Mouse (Mus musculus) retina, embryonic 14.5 days (tissue): ENCODE measurements at regions not wholly inside any gene's neighbourhood (a gene's known extent, or its start where the extent isn't known, plus 50 kb on each side); places are given as distances from the start of the nearest gene placed in this dataset.
"Not testable (repeated sequence)": the region's sequence is repeated elsewhere in the genome, so short reads cannot be mapped to it uniquely, and the experiment has no call there.

Experiments
- DNase-seq: peaks from one replicate; pipeline ENCODE4 v3.0.0-alpha.2; 2015; ENCODE audit warnings: low spot score

DNA sequence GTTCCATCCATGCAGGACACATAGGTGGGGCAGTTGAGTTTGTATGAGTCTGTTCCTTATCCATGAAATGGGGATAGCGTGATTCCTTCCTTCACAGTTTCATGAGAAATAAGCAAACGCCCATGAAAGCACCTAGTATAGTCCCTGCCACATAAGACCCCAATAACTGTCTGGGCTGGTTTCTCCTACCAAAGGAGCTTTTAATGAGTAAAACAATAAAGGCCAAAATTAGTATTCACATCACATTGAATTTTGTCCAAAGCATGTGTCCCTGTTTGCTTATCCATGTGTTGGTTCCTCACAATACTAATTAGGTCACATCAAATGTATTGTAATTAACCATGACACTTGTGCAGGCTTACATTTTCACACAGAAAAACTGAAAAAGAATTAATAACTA, 221.3 kb downstream of the Prdm13 start:
- DNase-seq = peak; percentile 34

DNA sequence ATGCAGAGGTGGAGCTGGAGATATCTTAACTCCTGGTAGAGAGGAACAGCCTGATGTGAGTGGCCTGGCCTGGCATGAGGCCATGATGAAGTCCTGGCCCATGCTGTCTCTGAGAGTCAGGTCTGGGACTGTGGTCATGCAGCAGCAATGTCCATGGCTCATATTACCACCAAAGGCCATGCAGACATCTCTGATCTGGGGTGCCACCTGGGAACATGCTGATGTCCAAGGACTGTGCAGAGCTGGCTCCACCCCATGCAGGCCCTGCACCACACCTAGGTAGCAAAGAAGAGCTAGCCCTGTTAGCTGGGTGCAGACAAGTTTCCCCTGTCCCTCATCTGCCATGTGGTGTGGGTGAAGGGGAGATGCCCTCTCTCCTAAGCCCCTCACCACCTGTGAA, 244.5 kb downstream of the Prdm13 start:
- DNase-seq = no peak

- peak; percentile 54 for DNase-seq
Measured at GRCm38 (mm10) chr4:21436710-21437109, 249.1 kb downstream of the Prdm13 start.

DNA sequence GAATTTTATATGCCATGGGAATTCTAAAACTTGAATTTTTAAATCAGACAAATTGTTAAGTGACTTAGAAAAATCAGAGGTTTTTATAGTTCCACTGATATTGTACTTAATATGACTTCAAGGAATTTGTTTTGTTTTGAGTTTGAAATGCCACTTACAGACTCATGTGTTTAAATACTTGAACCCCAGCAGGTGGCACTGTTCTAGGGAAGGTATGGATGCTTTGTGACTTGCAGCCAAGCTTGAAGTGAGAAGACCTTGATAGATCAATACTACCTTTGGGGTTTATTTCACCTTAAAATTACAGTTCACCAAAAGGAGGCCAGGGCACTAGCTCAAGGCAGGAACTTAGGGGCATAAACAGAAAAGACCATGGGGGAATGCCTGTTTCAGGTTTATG, 277.9 kb downstream of the Prdm13 start:
- peak; percentile 37 for DNase-seq

DNA sequence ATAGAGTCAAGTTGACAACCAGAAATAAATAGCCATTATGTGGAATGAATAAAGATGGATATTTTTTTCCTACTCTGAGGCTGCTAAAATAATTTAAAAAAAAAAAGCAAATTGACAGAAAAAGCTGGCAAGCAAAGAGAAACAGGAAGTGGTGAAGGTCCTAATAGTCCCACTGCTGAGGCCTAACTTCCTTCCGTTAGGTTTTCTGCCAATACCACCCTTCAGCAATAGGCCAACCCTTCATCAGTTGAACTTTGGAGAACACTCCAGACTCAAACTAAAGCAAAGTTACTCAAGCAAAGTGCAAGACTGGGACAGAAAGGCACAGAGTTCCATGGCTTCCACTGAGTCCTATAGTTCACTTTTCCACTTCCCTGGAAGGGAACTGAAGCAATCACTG, 316.4 kb downstream of the Prdm13 start:
- no peak for DNase-seq

GRCm38 (mm10) chr4:21368234-21369021, 317.3 kb downstream of the Prdm13 start:
- DNase-seq = peak; percentile 73

GRCm38 (mm10) chr4:21321769-21322168, 364.0 kb downstream of the Prdm13 start:
- no peak for DNase-seq

DNA sequence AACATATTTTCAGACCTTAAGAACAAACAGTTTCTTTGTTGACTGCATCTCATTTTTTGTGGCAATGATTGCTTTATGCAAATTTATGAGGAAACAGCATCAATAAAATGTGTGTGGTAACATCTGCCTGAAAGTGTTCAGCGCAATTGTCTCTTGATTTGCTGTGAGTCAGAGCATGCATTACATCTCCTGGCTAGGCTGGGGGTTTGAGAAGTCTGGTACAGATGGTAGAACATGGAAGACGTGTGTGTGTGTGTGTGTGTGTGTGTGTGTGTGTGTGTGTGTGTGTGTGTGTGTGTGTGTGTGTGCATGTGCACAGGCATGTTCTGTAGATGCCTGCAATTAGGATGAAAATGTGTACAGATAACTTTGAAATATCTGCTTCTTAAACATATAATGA, 376.5 kb downstream of the Prdm13 start:
- DNase-seq = not testable (repeated sequence)

DNA sequence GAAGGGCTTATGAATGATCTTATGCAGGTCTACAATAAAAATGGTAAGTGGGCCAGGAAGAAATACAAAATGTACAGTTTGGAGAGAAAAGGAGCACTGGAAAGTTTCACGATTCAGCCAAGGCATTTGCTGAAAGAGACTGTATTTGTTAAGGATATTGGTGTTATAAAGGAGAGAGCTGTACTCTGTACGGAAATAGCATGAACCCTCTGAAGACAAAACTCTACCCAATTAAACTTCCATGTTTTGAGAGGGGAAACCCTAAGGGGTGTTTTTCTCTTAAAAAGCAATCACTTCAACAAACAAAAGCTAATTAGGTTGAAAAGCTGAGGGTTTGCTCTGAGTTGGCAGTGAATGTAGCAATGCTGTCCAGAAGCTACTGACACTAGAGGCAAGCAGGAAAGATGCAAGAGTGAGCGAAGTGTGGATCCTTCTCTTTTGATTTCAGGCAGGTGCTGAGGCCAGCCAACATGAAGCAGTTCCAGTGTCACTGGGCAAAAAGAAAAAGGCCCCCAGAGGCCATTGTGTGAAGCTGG, 378.2 kb downstream of the Prdm13 start:
- DNase-seq = no peak

DNA sequence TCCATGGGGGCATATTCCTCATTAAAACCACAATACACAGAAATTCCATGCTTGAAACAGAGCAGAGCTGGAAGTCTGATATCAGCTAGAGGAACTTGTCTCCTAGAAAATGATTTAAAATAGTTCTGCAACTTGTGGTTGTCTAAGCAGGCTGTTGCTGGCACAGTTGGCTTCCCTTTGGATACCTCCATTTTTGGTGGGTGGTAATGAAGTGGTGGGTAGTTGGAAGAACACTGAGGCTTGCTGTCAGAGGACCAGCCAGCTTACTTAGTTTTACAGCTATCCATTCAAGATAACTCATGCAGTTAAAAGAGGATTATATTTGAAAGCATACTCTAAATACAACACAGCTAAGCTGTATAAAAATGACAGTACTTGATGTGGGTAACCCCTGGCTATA, 385.6 kb downstream of the Prdm13 start:
- DNase-seq = peak; percentile 3

- no peak for DNase-seq
Measured at GRCm38 (mm10) chr4:21267302-21267701, 418.5 kb downstream of the Prdm13 start.

- DNase-seq = no peak
Measured at GRCm38 (mm10) chr4:21266886-21267285, 418.9 kb downstream of the Prdm13 start.

DNA sequence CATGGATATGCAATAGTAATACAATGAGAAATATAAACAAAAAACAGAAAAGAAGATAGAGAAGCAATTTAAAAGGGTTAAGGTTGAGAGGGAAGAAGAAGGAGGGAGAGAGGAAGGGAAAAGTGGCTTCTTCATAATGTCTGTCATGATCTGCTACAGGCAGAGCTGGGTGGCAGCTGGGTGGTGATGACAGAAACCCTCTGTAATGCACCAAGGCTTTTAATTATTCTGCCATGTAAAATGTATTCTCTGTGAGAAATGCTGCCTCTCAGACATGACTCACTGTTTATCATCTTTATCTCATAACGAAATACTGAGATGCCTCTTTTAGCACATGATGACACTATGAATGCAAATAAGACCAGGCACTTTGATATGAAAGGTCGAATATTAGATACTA, 435.4 kb downstream of the Prdm13 start:
- no peak for DNase-seq

GRCm38 (mm10) chr4:21222631-21223030, 463.1 kb downstream of the Prdm13 start:
- peak; percentile 82 for DNase-seq

DNA sequence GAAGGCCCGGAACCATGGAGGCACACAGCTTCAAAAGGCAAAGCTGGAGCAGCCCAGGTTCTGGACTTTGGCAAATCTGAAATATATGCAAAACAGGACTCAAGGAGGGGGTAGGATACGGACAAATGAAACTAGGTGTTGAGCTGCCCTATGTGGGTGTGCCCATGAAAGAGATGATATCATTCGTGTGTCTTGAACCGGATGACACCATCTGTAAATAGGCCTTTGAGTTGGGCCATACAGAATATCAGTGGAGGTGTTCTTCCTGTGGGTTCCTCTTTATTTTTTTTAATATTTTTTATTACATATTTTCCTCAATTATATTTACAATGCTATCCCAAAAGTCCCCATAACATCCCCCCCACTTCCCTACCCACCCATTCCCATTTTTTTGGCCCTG, 478.1 kb downstream of the Prdm13 start:
- no peak for DNase-seq

- no peak for DNase-seq
Measured at GRCm38 (mm10) chr4:21195620-21196019, 490.1 kb downstream of the Prdm13 start.

DNA sequence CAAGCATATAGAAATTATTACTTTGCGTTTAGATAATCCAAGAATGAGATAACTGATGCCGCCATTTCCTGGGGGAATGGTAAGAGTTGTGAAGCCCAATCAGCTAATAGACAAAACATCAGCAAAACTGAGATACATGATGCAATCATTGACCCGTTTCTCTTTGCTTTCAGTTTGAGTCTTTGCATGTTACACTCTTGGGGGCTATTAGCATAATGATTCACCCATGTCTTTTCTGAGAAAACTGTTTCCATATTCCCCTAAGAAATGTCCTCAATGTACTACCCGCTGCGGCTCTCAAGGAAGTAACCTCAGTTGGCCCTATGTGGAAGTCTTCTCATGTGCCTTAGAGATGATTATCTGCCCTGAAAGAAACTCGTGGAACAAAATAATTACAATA, 512.0 kb downstream of the Prdm13 start:
- no peak for DNase-seq

DNA sequence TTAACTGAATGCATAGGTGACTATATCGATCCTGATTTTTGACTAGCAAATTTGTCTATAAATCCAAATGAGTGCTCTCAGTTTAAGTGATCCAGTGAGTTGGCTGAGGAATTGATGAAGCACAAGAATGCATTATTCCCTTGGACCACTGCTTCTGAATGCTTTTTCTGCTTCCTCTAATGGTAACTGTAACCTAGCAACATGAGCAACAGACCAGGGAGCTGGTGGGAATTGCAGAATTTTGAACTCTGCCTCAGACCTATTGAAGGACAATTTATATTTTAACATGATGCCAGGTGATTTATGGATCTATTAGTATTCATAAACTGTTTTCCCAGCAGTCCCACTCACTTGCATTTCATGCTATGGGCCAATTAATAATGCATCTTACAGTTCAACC, 512.7 kb downstream of the Prdm13 start:
- DNase-seq = no peak

- no peak for DNase-seq
Measured at GRCm38 (mm10) chr4:21170734-21171133, 515.0 kb downstream of the Prdm13 start.

- DNase-seq = no peak
Measured at GRCm38 (mm10) chr4:21162124-21162523, 523.6 kb downstream of the Prdm13 start.

DNA sequence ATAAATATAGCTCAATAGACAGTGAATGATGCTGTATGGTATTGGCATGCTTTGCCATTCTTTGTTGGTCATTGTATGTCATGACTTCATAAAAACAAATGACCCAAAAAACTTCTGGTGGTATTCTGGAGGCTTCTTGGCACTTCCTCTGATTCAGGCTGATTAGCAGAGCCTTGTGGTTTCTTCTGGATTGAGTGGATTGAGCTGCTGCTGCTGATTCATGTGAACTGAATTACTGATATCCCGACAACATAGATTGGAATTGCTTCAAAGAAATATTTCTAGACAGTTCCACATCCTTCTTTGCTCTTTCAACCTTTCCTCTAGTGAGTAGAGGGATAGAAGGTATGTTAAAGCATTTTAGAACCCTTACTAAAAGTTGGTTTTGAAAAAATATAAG, 559.9 kb downstream of the Prdm13 start:
- no peak for DNase-seq

DNA sequence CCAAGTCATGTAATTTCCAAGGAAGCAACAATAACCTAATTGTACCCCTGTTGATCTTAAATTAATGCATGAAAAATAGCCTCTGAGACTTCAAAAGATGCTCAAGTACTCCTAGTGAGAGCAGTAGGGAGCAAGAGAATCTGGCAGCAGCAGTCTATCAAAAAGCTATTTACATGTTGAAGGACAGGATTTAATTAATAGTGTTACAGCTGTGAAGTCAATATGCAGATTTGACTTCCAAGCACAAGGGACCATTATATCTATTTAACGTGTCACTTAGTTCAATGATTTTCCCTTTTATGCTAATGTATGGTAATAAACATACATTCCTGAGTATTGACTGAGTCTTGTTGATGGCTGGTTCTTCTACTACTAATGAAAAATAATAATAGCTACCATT, 590.0 kb downstream of the Prdm13 start:
- DNase-seq = no peak

- no peak for DNase-seq
Measured at GRCm38 (mm10) chr4:21070198-21070785, 615.5 kb downstream of the Prdm13 start.
